Mouse (Mus musculus) layer of hippocampus, adult 8-10 months (tissue): Measurements from ENCODE around the gene Ntsr1. TPM values are rescaled to one million over a fixed set of nuclear protein-coding genes. Genes with fewer than 3 reads are reported as not detected.
A peak's percentile ranks its signal among the peaks of the same experiment; 100 is the strongest.

Experiments
- DNase-seq, 2 experiments: peaks; one replicate each; pipeline ENCODE4 v3.0.0; 2022; ENCODE audit warnings: low spot score in 2 of 2
- total RNA-seq, 4 experiments: library from RNA; stranded (reverse); gene quantifications; 2 replicates each; pipeline ENCODE4 v1.2.4; 2022

The Ntsr1 gene
- total RNA-seq, 4 experiments from 2014 or later = 3.1 to 4.7 (median 4.3) TPM

DNA sequence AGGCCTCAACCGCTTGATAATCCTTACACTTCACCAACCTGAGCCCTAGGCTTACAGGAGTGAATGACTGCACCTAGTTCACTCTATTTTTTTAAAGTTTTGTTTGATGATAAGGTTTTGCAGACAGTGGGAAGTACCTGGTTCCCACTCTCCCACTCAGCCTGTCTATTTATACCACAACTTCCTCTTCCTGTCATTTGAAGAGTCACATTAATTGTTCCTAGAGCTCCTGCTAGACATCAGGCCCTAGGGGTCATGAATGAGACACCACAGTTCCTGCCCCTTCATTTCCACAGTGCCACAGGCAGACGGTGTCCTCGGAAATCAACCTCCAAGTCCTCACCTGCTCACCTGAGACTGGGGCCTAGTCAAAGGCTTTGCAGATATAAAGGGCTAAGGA, 56.7 kb downstream of the Ntsr1 start:
- no peak for DNase-seq

DNA sequence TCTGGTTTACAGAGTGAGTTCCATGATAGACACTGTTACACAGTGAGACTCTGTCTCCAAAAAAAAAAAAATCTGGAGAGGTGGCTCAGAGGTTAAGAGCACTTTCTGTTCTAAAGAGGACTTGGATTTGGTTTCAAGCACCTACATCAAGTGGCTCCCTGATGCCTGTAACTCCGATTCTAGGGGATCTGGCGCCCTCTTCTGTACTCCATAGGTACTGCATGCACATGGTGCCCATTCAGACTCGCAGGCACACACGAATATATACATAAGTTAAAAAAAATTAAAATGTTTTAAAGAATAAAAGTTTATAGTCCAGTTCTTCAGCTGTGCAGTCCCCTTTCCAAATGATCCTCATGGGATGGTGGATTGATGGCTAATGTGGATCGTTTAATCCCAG, 60.5 kb downstream of the Ntsr1 start:
- DNase-seq = no peak

DNA sequence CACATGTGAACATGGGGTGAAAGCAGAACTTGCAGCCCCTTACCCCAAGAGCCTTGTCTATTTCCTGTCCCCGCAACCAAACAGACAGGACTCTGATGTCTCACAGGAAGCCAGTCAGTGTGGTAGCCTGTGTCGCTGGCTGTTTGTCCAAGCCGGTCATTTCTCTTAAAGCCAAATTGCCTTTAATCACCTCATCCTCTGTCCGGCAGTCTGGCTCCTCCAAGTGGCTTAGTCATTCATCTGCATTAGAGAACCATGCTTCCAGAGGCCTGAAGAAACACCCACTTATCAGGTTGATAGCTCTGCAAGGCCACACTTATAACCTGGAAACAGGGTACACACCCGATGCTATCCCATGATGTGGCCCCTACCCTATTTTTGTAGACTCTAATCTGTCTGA, 62.4 kb downstream of the Ntsr1 start:
- no peak for DNase-seq

DNA sequence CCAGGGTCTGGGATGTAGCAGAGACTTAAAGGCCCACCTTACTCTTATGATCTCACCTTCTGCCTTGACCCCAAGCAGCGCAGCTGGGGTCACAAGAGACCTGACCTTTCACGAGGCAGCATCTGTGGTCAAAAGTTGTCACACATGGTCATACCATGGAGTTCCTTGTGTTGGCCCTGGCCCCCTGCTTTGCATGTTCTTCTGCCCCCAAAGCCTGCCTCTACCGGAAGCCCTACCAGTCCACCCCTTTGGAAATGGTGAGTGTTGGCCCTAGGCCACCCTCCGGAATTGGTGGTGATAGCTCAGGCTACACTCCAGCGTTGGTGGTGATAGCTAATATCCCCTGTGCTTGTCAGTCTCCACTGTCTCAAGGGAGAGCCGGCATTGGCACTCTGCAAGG, 63.5 kb downstream of the Ntsr1 start:
- DNase-seq = no peak

DNA sequence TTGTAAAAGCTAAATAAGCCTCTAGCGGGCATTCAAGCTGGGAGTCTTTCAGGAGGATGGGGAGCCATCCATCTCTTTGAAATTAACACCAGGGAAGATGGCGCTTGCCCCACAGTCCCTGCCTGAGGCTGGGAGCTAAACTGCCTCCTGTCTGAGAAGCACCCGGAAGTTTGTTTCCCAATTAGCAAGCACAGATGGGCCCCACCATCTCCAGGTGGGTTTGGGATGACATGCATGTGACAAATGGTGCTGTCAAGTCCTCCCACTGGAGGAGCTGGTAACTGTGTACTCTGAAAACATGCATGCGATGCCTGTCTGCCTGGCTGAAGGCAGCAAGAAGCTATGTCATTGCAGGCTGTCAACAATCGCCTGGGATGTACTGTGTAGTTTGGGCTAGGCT, 64.1 kb downstream of the Ntsr1 start:
- no peak for DNase-seq

DNA sequence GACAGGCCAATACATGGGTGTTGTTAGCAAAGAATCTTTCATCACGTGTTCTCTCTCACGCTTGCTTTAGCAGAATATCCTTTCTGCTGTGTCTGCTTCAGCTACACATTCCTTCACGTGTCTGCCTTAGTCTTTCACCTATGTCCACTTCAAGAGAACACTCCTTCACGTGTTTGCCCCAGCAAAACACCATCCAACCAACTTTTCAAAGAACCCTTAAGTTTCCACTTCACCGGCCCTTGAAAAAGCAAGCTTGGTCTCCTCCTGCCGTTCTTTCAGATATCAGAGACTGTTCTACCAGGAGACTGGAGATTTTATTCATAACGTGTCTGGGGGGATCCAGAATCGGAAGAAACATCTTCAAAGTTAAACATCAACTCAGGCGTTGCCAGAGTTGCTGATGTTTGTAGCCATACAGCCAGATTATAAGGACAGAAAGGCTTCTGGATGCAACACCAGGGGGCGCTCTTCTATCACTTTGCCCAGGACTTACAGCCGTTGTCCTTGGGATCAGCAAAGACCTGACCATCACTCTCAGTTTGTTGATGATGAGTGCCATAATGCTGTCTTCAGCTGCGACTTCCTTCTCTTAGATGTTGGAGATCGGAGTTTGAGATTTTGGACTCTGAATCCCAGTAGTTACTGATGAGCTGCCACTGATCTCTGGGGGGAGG, 66.6 kb downstream of the Ntsr1 start:
- DNase-seq = no peak

DNA sequence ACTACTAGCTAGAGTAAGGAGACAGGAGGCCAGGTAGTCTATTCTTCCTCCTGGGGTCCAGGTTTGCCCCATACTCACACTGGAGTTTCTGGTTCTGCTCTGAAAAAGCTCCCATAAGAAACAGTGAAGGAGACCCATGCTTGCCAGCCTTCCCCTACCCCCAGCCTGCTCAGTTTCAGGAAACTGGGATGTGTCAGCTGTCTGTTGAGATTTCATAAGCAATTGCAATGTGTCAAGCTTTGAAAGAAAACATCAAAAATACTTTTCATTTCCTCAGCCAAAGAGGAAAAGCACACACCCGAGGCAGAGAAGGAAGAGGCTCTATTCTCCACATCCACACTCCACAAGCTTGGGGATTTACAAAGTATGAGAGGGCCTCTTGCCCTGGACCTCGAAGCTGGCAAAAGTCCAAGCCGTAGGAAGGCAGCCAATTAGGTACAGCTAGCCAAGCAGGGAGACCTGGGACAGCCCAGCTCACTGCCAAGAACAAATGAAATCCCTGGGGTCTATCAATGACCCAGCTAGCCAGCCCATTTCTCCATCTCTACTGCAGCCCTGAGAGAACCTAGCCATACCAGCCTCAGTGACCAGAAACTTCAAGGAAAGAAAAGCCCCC, 69.4 kb downstream of the Ntsr1 start:
- no peak for DNase-seq

DNA sequence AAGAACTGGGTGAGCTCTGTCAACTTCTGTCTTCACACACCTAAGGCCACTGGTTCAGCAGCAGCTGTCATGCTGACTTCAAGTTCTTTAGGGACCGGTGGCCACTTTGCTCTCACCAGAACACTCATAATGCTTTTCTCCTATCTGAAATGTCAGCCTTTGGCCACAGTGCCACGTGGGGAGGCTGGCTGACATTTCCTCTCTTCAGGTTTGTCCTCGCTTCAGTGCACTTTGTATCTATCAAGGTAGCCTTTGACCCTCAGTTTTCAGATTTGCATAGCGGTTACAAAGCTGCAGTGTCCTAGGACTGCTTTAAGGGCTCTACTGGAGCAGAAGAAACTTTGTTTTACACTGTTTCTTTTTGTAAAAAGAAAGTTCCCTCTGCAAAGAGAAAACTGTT, 76.7 kb downstream of the Ntsr1 start:
- no peak for DNase-seq

DNA sequence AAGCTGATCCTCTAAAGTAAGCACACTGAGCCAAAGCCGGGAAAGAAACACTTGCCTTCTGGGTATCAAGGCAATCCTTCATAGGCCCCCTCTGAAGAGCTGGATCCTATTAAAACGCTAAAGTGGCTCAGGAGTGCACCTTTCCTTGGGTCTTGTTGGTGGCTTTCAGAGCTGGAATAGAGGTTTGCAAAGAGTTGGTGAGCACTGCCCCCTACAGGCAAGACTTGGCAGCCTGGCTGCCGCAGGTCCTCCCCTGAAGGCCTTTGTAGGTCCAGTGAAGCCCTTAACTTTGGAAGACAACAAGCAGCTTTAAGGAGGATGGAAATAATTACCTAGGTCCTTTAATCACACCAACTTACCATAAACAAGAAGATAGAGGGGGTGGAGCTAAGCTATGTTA, 78.9 kb downstream of the Ntsr1 start:
- peak in 1 of 2 experiments; percentile 77 for DNase-seq

DNA sequence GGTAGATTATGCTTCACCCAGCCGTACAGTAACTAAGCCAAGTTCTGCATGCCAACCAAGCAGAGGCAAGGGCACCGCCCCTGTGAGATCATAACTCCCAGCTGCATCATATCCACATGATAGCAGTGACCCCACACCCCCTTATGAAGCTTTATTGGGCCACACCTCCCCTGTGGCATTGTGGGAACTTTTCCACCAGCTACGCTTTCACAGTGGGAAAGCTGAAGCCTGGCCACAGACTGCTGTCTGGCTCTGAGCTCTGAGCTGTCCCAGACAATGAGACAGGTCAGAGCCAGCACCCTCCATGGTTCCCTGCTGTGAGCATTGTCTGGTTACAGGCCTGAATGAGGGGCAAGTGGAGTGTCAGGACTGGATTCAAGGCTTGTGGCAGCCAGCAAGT, 81.2 kb downstream of the Ntsr1 start, which contains the start of gene Mrgbp:
TSS of gene Mrgbp (plus strand) at position 303 of the 400 bp plus-strand sequence.
- DNase-seq = no peak

DNA sequence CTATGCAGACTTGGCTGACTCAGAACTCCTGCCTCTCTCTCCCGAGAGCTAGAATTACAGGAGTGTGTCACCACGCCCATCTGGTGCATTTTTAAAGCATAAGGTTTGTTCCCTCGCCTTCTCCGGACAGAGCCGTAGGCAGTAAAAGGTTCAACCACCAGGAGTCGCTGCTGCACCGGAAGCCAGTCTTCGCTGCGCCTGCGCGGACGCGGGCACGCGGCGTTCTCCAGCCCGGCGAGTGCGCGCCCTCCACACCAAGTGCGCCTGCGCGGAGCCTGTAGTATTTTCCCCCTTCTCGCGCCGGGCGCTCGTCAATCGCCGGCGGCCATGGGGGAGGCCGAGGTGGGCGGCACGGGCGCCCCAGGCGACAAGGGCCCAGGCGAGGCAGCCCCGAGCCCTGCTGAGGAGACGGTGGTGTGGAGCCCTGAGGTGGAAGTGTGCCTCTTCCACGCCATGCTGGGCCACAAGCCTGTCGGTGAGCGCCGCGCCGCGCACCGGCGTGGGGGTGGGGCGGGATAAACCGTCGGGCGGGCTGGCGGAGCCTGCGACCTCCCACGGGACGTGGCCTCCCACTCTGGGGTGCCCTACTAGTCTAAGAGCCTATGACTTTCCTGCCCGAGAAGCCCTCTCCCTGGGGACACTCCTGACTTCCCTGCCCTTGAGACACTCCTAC, 82.8 kb downstream of the Ntsr1 start:
- DNase-seq = peak; percentile 91 to 98

DNA sequence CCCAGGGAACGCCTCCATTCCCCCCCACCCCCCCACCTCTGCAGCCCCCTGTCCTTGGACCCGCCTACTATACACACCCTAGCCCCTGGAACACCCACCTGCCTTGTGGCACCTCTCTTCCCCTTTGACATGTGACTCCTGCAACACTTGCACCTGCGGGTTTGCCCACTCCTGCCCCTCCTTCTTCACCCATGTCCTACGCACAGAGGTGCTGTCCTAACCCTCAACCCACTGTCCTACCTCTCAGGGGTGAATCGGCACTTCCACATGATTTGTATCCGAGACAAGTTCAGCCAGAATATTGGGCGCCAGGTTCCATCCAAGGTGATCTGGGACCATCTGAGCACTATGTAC, 83.4 kb downstream of the Ntsr1 start:
- DNase-seq = no peak

DNA sequence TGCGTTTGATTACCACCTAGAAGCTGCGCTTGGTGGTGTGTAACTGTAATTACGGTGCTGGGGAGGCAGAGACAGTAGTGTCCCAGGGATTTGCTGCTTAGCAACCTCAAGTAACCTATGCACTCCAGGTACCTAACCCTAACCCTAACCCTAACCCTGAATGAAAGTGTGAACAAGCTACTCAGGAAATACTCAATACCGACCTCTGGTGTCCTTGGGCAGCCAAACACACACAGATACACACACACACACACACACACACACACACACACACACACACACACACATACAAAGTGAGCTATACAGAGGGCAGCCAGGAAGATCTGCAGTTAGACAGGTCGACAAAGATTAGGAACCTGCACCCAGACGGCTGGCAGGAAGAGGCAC, 89.0 kb downstream of the Ntsr1 start:
- no peak for DNase-seq

DNA sequence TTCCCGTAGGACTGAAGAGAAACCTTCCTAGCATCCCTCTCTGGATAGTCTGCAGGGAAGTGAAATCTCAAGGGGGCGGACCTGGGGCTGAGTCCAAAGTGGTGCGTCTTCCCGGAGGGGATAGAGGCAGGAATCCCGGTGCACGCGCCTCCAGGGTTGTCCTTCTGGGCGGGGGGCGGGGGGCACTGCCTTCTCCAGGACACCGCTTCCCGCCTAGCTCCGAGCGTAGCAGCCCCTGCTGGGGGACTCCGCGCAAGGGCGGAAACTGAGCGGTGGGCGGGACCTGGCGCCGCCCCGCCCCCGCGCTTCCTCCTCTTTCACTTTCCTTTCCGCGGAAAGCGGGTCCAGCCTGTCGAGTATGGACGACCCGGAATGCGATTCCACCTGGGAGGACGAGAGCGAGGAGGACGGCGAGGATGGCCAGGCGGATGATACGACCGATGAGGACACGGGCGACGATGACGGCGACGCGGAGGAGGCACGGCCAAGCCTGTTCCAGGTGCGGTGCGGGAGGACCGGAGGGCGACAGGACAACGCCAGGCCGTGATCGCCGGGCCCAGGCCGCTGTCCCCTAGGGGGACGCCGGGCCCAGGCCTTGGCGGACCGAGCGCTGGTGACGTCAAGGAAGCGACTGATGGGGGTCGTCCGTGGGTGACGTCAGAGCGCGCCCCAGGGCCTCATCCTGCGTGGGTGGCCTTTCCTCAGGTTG, 89.5 kb downstream of the Ntsr1 start, which contains the start of gene Ogfr:
TSS of gene Ogfr (plus strand) at position 123 of the 709 bp plus-strand sequence.
- DNase-seq = peak; percentile 70 to 73

Other genes starting within 250 kb of the Ntsr1 start
- gene Rps21, start 242.6 kb upstream of the Ntsr1 start, total RNA-seq = 100 to 1,000 TPM; 566 to 881 (median 750) TPM
- gene Cables2, start 226.5 kb upstream of the Ntsr1 start, total RNA-seq = 10 to 100 TPM; 30.1 to 32.9 (median 31.7) TPM
- not detected for gene Rbbp8nl, start 210.1 kb upstream of the Ntsr1 start, total RNA-seq
- not detected for gene Gata5, start 165.3 kb upstream of the Ntsr1 start, total RNA-seq
- 1 to 10 TPM; 1.7 to 2.8 (median 2.1) TPM for gene Slco4a1, start 43.7 kb upstream of the Ntsr1 start, total RNA-seq
- 10 to 100 TPM; 20.9 to 26.4 (median 22.7) TPM for gene Mrgbp, start 81.3 kb downstream of the Ntsr1 start, total RNA-seq
- gene Ogfr, start 89.3 kb downstream of the Ntsr1 start, total RNA-seq = 10 to 100 TPM; 31.4 to 40.8 (median 36.4) TPM
- 10 to 100 TPM in 2 of 4 experiments, 1 to 10 TPM in 2; 7.5 to 11.2 (median 9.4) TPM for gene Col9a3, start 97.8 kb downstream of the Ntsr1 start, total RNA-seq
- gene Tcfl5, start 142.7 kb downstream of the Ntsr1 start, total RNA-seq = under 1 TPM; 0.20 to 0.45 (median 0.28) TPM
- 10 to 100 TPM; 55.2 to 63.2 (median 60.2) TPM for gene Dido1, start 210.0 kb downstream of the Ntsr1 start, total RNA-seq
- 10 to 100 TPM; 57.7 to 66.1 (median 60.0) TPM for gene Gid8, start 210.1 kb downstream of the Ntsr1 start, total RNA-seq
- gene Slc17a9, start 225.3 kb downstream of the Ntsr1 start, total RNA-seq = 1 to 10 TPM in 1 of 4 experiments, under 1 TPM in 3; 0.29 to 1.0 (median 0.71) TPM